Comparison of ENCODE assay signal across 19 mouse cellular contexts in the genomic region with DNA sequence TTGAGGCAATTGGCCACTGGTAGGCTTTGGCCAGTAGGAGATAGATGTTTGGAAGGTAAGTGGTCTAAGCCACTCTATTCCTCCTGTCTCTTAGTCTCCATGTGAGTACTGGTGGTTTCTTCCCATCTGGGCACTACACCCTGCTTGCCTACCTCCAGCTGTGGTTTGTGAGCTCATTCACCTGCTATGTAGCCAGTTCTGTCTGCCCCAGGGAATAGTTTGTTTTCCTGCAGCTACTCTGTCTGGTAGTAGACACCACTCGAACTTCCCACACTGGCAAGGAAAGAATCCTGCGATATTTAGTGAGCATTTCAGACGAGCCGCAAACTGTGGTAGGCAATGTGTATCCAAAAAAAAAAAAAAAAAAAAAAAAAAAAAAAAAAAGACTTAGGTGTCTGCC.
"Had no signal": no experiment of that assay in that cellular context is flagged by ENCODE, and none has a peak within 500 bp of the region (broad histone marks: within the 10 kb centered on the region; RNA-seq: fewer than 3 reads in every experiment).

No protein-coding gene starts in this region.

- ATAC-seq: midbrain, embryonic 16.5 days had no signal

- H3K36me3 ChIP-seq: midbrain, embryonic 10.5 days; midbrain, embryonic 12.5 days; neural tube, embryonic 13.5 days; neural tube, embryonic 15.5 days had no signal

- DNase-seq: lung, adult 18-20 months; lung, embryonic 14.5 days; lung, postnatal 10 days; midbrain, embryonic 14.5 days; retina, postnatal 1 day; right cerebral cortex, adult 18-20 months; right cerebral cortex, postnatal 25 days; right cerebral cortex, postnatal 4 days; spleen, adult 18-20 months; thymus, adult 18-20 months; thymus, postnatal 25 days; thymus, postnatal 4 days had no signal

- H3K9ac ChIP-seq: lung, embryonic 14.5 days; midbrain, embryonic 12.5 days; neural tube, embryonic 13.5 days; neural tube, embryonic 15.5 days had no signal

- H3K4me3 ChIP-seq: midbrain, embryonic 10.5 days; midbrain, embryonic 12.5 days; myocyte; neural tube, embryonic 13.5 days; neural tube, embryonic 15.5 days had no signal

- H3K27me3 ChIP-seq: midbrain, embryonic 12.5 days; neural tube, embryonic 13.5 days; neural tube, embryonic 15.5 days had no signal

- H3K4me1 ChIP-seq: midbrain, embryonic 10.5 days; midbrain, embryonic 12.5 days; neural tube, embryonic 13.5 days; neural tube, embryonic 15.5 days had no signal

- H3K4me2 ChIP-seq: lung, embryonic 14.5 days; midbrain, embryonic 12.5 days; neural tube, embryonic 13.5 days; neural tube, embryonic 15.5 days had no signal

- H3K9me3 ChIP-seq: neural tube, embryonic 13.5 days; neural tube, embryonic 15.5 days had no signal

- H3K27ac ChIP-seq: macrophage; midbrain, embryonic 10.5 days; midbrain, embryonic 12.5 days; neural tube, embryonic 13.5 days; neural tube, embryonic 15.5 days had no signal
